Mouse (Mus musculus): Measurements from ENCODE around the gene Herc3. TPM values are rescaled to one million over a fixed set of nuclear protein-coding genes. Genes with fewer than 3 reads are reported as not detected.
"Not testable (repeated sequence)": the region's sequence is repeated elsewhere in the genome, so short reads cannot be mapped to it uniquely, and the experiment has no call there.

The Herc3 gene
- polyA plus RNA-seq, 1 experiment = not detected

- WGBS = 89% methylated on average over 5 of the region's 5 CpGs
- TF ChIP-seq POLR2A (IDR thresholded peaks at IDR 0.05; ENCODE audit: insufficient read depth, low read depth, low read length) (no peak), CTCF (IDR thresholded peaks at IDR 0.05; ENCODE audit: insufficient read depth, low read depth, low read length) (no peak)
Measured at GRCm38 (mm10) chr6:58847836-58848235, 16.6 kb downstream of the Herc3 start.

GRCm38 (mm10) chr6:58849356-58849755, 18.1 kb downstream of the Herc3 start:
- no peak for TF ChIP-seq POLR2A (IDR thresholded peaks at IDR 0.05; ENCODE audit: insufficient read depth, low read depth, low read length)
- no peak for TF ChIP-seq CTCF (IDR thresholded peaks at IDR 0.05; ENCODE audit: insufficient read depth, low read depth, low read length)
- no peak overlapping the region for H3K27ac ChIP-seq (ENCODE audit: insufficient read depth, low read depth, low read length)
- peaks cover 7% of the 10 kb centered on the region for H3K4me1 ChIP-seq (ENCODE audit: control insufficient read depth, insufficient read depth, low read length)
- no peak overlapping the region for H3K4me3 ChIP-seq (ENCODE audit: insufficient read depth, low read depth, low read length)
- WGBS = 71% methylated on average over 5 of the region's 5 CpGs

More at GRCm38 (mm10) chr6:58847836-58848235, 16.6 kb downstream of the Herc3 start:
- H3K27ac ChIP-seq (ENCODE audit: insufficient read depth, low read depth, low read length) = no peak overlapping the region
- peaks cover 7% of the 10 kb centered on the region for H3K4me1 ChIP-seq (ENCODE audit: control insufficient read depth, insufficient read depth, low read length)
- H3K4me3 ChIP-seq (ENCODE audit: insufficient read depth, low read depth, low read length) = no peak overlapping the region

GRCm38 (mm10) chr6:58855676-58856367, 24.6 kb downstream of the Herc3 start:
- 62% methylated on average over 10 of the region's 10 CpGs for WGBS
- H3K27ac ChIP-seq (ENCODE audit: insufficient read depth, low read depth, low read length) = no peak overlapping the region
- TF ChIP-seq CTCF (IDR thresholded peaks at IDR 0.05; ENCODE audit: insufficient read depth, low read depth, low read length) (no peak), POLR2A (IDR thresholded peaks at IDR 0.05; ENCODE audit: insufficient read depth, low read depth, low read length) (no peak)
- no peak overlapping the region for H3K4me3 ChIP-seq (ENCODE audit: insufficient read depth, low read depth, low read length)
- peaks cover 4% of the 10 kb centered on the region; the same call in 1 of the 2 replicates for H3K4me1 ChIP-seq (ENCODE audit: control insufficient read depth, insufficient read depth, low read length)

- no peak overlapping the region for H3K4me3 ChIP-seq (ENCODE audit: insufficient read depth, low read depth, low read length)
- H3K4me1 ChIP-seq (ENCODE audit: control insufficient read depth, insufficient read depth, low read length) = peaks cover 4% of the 10 kb centered on the region; the same call in 1 of the 2 replicates
- 94% methylated on average over 2 of the region's 2 CpGs for WGBS
- H3K27ac ChIP-seq (ENCODE audit: insufficient read depth, low read depth, low read length) = no peak overlapping the region; the same call in 1 of the 2 replicates
- TF ChIP-seq CTCF (IDR thresholded peaks at IDR 0.05; ENCODE audit: insufficient read depth, low read depth, low read length) (no peak), POLR2A (IDR thresholded peaks at IDR 0.05; ENCODE audit: insufficient read depth, low read depth, low read length) (no peak)
Measured at GRCm38 (mm10) chr6:58856494-58856893, 25.2 kb downstream of the Herc3 start.

- H3K4me1 ChIP-seq (ENCODE audit: control insufficient read depth, insufficient read depth, low read length) = peaks cover 7% of the 10 kb centered on the region; the same call in 1 of the 2 replicates
- TF ChIP-seq CTCF (IDR thresholded peaks at IDR 0.05; ENCODE audit: insufficient read depth, low read depth, low read length) (no peak), POLR2A (IDR thresholded peaks at IDR 0.05; ENCODE audit: insufficient read depth, low read depth, low read length) (no peak)
- H3K27ac ChIP-seq (ENCODE audit: insufficient read depth, low read depth, low read length) = no peak overlapping the region
- H3K4me3 ChIP-seq (ENCODE audit: insufficient read depth, low read depth, low read length) = no peak overlapping the region
- 93% methylated on average over 4 of the region's 4 CpGs for WGBS
Measured at GRCm38 (mm10) chr6:58859517-58859916, 28.3 kb downstream of the Herc3 start.

- TF ChIP-seq CTCF (IDR thresholded peaks at IDR 0.05; ENCODE audit: insufficient read depth, low read depth, low read length) (no peak), POLR2A (IDR thresholded peaks at IDR 0.05; ENCODE audit: insufficient read depth, low read depth, low read length) (no peak)
- H3K4me1 ChIP-seq (ENCODE audit: control insufficient read depth, insufficient read depth, low read length) = peaks cover 4% of the 10 kb centered on the region; the same call in 1 of the 2 replicates
- no peak overlapping the region for H3K4me3 ChIP-seq (ENCODE audit: insufficient read depth, low read depth, low read length)
- H3K27ac ChIP-seq (ENCODE audit: insufficient read depth, low read depth, low read length) = no peak overlapping the region
- WGBS = 68% methylated on average over 9 of the region's 9 CpGs
Measured at GRCm38 (mm10) chr6:58862446-58862993, 31.3 kb downstream of the Herc3 start.

- TF ChIP-seq POLR2A (IDR thresholded peaks at IDR 0.05; ENCODE audit: insufficient read depth, low read depth, low read length) (no peak), CTCF (IDR thresholded peaks at IDR 0.05; ENCODE audit: insufficient read depth, low read depth, low read length) (no peak)
- Histone ChIP-seq H3K4me1 (ENCODE audit: control insufficient read depth, insufficient read depth, low read length) (peaks cover 3% of the 10 kb centered on the region; the same call in 1 of the 2 replicates), H3K4me3 (ENCODE audit: insufficient read depth, low read depth, low read length) (no peak overlapping the region), H3K27ac (ENCODE audit: insufficient read depth, low read depth, low read length) (no peak overlapping the region)
- 79% methylated on average over 4 of the region's 4 CpGs for WGBS
Measured at GRCm38 (mm10) chr6:58863631-58864235, 32.5 kb downstream of the Herc3 start.

GRCm38 (mm10) chr6:58867858-58868257, 36.6 kb downstream of the Herc3 start:
- 96% methylated on average over 6 of the region's 6 CpGs for WGBS
- H3K27ac ChIP-seq (ENCODE audit: insufficient read depth, low read depth, low read length); H3K4me3 ChIP-seq (ENCODE audit: insufficient read depth, low read depth, low read length); H3K4me1 ChIP-seq (ENCODE audit: control insufficient read depth, insufficient read depth, low read length): not testable (repeated sequence)

- 0 out of 2 replicates have a peak, but pooled peaks cover 3% of the 10 kb centered on the region for H3K4me1 ChIP-seq (ENCODE audit: control insufficient read depth, insufficient read depth, low read length)
- TF ChIP-seq CTCF (IDR thresholded peaks at IDR 0.05; ENCODE audit: insufficient read depth, low read depth, low read length) (no peak), POLR2A (IDR thresholded peaks at IDR 0.05; ENCODE audit: insufficient read depth, low read depth, low read length) (no peak)
- no peak overlapping the region for H3K27ac ChIP-seq (ENCODE audit: insufficient read depth, low read depth, low read length)
- WGBS = 69% methylated on average over 4 of the region's 4 CpGs
- no peak overlapping the region for H3K4me3 ChIP-seq (ENCODE audit: insufficient read depth, low read depth, low read length)
Measured at GRCm38 (mm10) chr6:58879572-58879971, 48.3 kb downstream of the Herc3 start.
